Mouse (Mus musculus) erythroid progenitor cell, adult 5-6 weeks (primary cell): ENCODE measurements around the gene Lmbrd1. TPM values are rescaled to one million over a fixed set of nuclear protein-coding genes. Genes with fewer than 3 reads are reported as not detected.
"Not testable (repeated sequence)": the region's sequence is repeated elsewhere in the genome, so short reads cannot be mapped to it uniquely, and the experiment has no call there.

Experiments used
- ATAC-seq: replicated peaks from 2 replicates; pipeline ENCODE4 v1.8.0; 2016; ENCODE audit warnings: moderate number of reproducible peaks, mild to moderate bottlenecking, moderate TSS enrichment, inconsistent platforms; ENCODE audit not compliant: poor library complexity, low FRiP score, severe bottlenecking
- total RNA-seq, 2 experiments: library from RNA; stranded (forward) in 1 of 2; stranded (reverse) in 1 of 2; fragments of 150-400 nt in 1 of 2; fragments of 186-747, 209-891 nt in 1 of 2; gene quantifications; 2 replicates each; pipeline versions ENCODE4 v1.2.3 to v1.2.4; 2015 to 2017; ENCODE audit warnings: low replicate concordance in 2 of 2

Lmbrd1 gene
- total RNA-seq, 2 experiments from 2014 or later: 4.8 to 11.3 TPM

GRCm38 (mm10) chr1:24716301-24716700, 37.9 kb downstream of the Lmbrd1 start:
- ATAC-seq: no peak

- ATAC-seq: no peak
Observed at GRCm38 (mm10) chr1:24719621-24720020, 41.2 kb downstream of the Lmbrd1 start.

GRCm38 (mm10) chr1:24720209-24720608, 41.8 kb downstream of the Lmbrd1 start:
- ATAC-seq: no peak

GRCm38 (mm10) chr1:24729784-24730183, 51.4 kb downstream of the Lmbrd1 start:
- no peak for ATAC-seq

GRCm38 (mm10) chr1:24732286-24732685, 53.9 kb downstream of the Lmbrd1 start:
- ATAC-seq: no peak

GRCm38 (mm10) chr1:24734866-24735265, 56.4 kb downstream of the Lmbrd1 start:
- ATAC-seq: no peak

GRCm38 (mm10) chr1:24740903-24741302, 62.5 kb downstream of the Lmbrd1 start:
- ATAC-seq: no peak

GRCm38 (mm10) chr1:24741552-24741951, 63.1 kb downstream of the Lmbrd1 start:
- no peak for ATAC-seq

- no peak for ATAC-seq
Observed at GRCm38 (mm10) chr1:24743191-24743924, 64.9 kb downstream of the Lmbrd1 start.

- no peak for ATAC-seq
Observed at GRCm38 (mm10) chr1:24752715-24753114, 74.3 kb downstream of the Lmbrd1 start.

- no peak for ATAC-seq
Observed at GRCm38 (mm10) chr1:24758516-24758915, 80.1 kb downstream of the Lmbrd1 start.

- no peak for ATAC-seq
Observed at GRCm38 (mm10) chr1:24766466-24766865, 88.0 kb downstream of the Lmbrd1 start.

- not testable (repeated sequence) for ATAC-seq
Observed at GRCm38 (mm10) chr1:24767197-24767596, 88.8 kb downstream of the Lmbrd1 start.

- ATAC-seq: no peak
Observed at GRCm38 (mm10) chr1:24773642-24774041, 95.2 kb downstream of the Lmbrd1 start.

GRCm38 (mm10) chr1:24776576-24776975, 98.1 kb downstream of the Lmbrd1 start:
- ATAC-seq: no peak

- ATAC-seq: no peak
Observed at GRCm38 (mm10) chr1:24793168-24793567, 114.7 kb downstream of the Lmbrd1 start.

GRCm38 (mm10) chr1:24807971-24808370, 129.5 kb downstream of the Lmbrd1 start:
- ATAC-seq: not testable (repeated sequence)

Other genes starting within 250 kb of the Lmbrd1 start
- gene Col19a1, start 91.2 kb upstream of the Lmbrd1 start, total RNA-seq (2015; ENCODE audit: low replicate concordance): 0.84 TPM in 1 of 2 replicates, not detected in the other
- 0.51 TPM in 1 of 2 replicates, not detected in the other for gene Col19a1, start 91.2 kb upstream of the Lmbrd1 start, total RNA-seq (2017; ENCODE audit: low replicate concordance)